ENCODE assay signal across 18 mouse cellular contexts in the genomic region with DNA sequence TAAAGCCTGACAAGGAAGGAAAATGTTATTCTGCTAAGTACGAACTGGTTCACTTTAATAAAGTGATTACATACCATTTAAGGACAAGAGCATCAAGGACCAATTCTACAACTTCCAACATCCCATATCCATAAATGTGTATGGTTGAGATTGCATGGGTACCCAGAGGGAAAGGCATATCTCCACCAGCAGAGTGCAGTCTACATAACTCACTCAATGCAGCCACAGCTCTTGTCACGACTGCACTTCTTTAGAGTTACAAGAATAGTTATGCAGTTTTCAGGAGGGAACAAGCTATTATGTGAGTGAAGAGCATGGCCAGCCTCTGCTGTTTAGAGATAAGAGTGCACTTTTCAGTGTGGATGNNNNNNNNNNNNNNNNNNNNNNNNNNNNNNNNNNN.
DNase-seq lines count a peak whose midpoint lies in the region; ATAC-seq and TF ChIP-seq lines count a peak whose summit lies in the region.
"Had no signal": no experiment of that assay in that cellular context is flagged by ENCODE, and none has a peak within 500 bp of the region (broad histone marks: within the 10 kb centered on the region; RNA-seq: fewer than 3 reads in every experiment).

No protein-coding gene starts in this region.

- WGBS in kidney, embryonic 15.5 days, result 74% methylated on average over 2 of the region's 2 CpGs

- H3K36me3 ChIP-seq in kidney, embryonic 15.5 days, result no peaks in the 10 kb centered on the region
- H3K36me3 ChIP-seq: heart, embryonic 15.5 days; limb, embryonic 13.5 days; liver, embryonic 15.5 days had no signal

- H3K4me3 ChIP-seq in gastrocnemius, adult 2 months, result no peak overlapping the region
- H3K4me3 ChIP-seq in kidney, embryonic 15.5 days (replicated peaks), result no peak overlapping the region
- no peak overlapping the region for H3K4me3 ChIP-seq in cortical plate, adult 2 months (ENCODE audit: insufficient read depth, low read length)
- H3K4me3 ChIP-seq: heart, embryonic 15.5 days; limb, embryonic 13.5 days; liver, embryonic 15.5 days had no signal

- intact Hi-C loops in gastrocnemius, adult 2 months (cut with DNase I), result no loop called here

- H3K4me1 ChIP-seq in kidney, embryonic 15.5 days, result no peaks in the 10 kb centered on the region
- H3K4me1 ChIP-seq in cortical plate, adult 2 months (ENCODE audit: control insufficient read depth, insufficient read depth, low read length), result no peaks in the 10 kb centered on the region
- H3K4me1 ChIP-seq: heart, embryonic 15.5 days; limb, embryonic 13.5 days; liver, embryonic 15.5 days had no signal

- H3K4me2 ChIP-seq in kidney, embryonic 15.5 days, result no peak overlapping the region
- H3K4me2 ChIP-seq: heart, embryonic 15.5 days; limb, embryonic 13.5 days; liver, embryonic 15.5 days had no signal

- H3K27ac ChIP-seq in gastrocnemius, adult 2 months, result no peak overlapping the region
- H3K27ac ChIP-seq in kidney, embryonic 15.5 days, result no peak overlapping the region
- H3K27ac ChIP-seq in cortical plate, adult 2 months (ENCODE audit: insufficient read depth, low read length), result no peak overlapping the region
- H3K27ac ChIP-seq: heart, embryonic 15.5 days; limb, embryonic 13.5 days; liver, embryonic 15.5 days had no signal

- no peak overlapping the region for H3K9ac ChIP-seq in kidney, embryonic 15.5 days
- H3K9ac ChIP-seq: heart, embryonic 15.5 days; limb, embryonic 13.5 days; liver, embryonic 15.5 days had no signal

- TF ChIP-seq CTCF in gastrocnemius, adult 2 months (IDR thresholded peaks at IDR 0.05), result peak; percentile 16; the same call in 1 of the 2 replicates
- 0 out of 2 replicates have a peak, but pooled peaks have one; percentile 5 for TF ChIP-seq CTCF in cortical plate, adult 2 months (IDR thresholded peaks at IDR 0.05; ENCODE audit: extremely low read depth, insufficient read depth, low read length)

- no peaks in the 10 kb centered on the region for H3K27me3 ChIP-seq in kidney, embryonic 15.5 days
- H3K27me3 ChIP-seq: heart, embryonic 15.5 days; limb, embryonic 13.5 days; liver, embryonic 15.5 days had no signal

- TF ChIP-seq POLR2A in cortical plate, adult 2 months (IDR thresholded peaks at IDR 0.05; ENCODE audit: extremely low read depth, insufficient read depth, low read length), result no peak

- ATAC-seq in kidney, embryonic 15.5 days (replicated peaks; ENCODE audit: low FRiP score), result no peak
- ATAC-seq: forebrain, embryonic 14.5 days; midbrain, embryonic 16.5 days had no signal

- no peaks in the 10 kb centered on the region for H3K9me3 ChIP-seq in kidney, embryonic 15.5 days (replicated peaks)
- H3K9me3 ChIP-seq: heart, embryonic 15.5 days; limb, embryonic 13.5 days; liver, embryonic 15.5 days had no signal

- no peak for DNase-seq in gastrocnemius, adult 2 months
- DNase-seq in gastrocnemius, postnatal 4 days (ENCODE audit: low spot score in 2 of 2), result no peak
- peak; percentile 16 for DNase-seq in kidney, postnatal 10 days
- DNase-seq in lung, postnatal 36 days, result peak; percentile 3
- DNase-seq in lung, postnatal 4 days, result no peak
- no peak for DNase-seq in urinary bladder, adult 18-20 months (ENCODE audit: low spot score in 2 of 2)
- DNase-seq: embryo, embryonic 11 days; heart, adult 11 months; layer of hippocampus, adult 9-11 months; right cerebral cortex, adult 18-20 months; thymus, adult 2 months had no signal

Comparison
In these comparisons a context has a peak if more than half of its experiments do, and no peak if none do; other contexts are left out.
1. DNase-seq: peak in kidney, postnatal 10 days (single experiment) and lung, postnatal 36 days (single experiment); none in gastrocnemius, adult 2 months (single experiment), gastrocnemius, postnatal 4 days (0 of 2), lung, postnatal 4 days (0 of 2) and urinary bladder, adult 18-20 months (0 of 2).